Mouse (Mus musculus) kidney, adult 2 months (tissue): ENCODE measurements around the gene Best3.

Experiments used
- CTCF ChIP-seq: fragments of 200-500 bp; conservative IDR thresholded peaks from 2 replicates; pipeline ENCODE4 v1.5.1; 2011; ENCODE audit warnings: low read depth, mild to moderate bottlenecking, control low read depth, low read length, moderate library complexity, mixed read lengths; ENCODE audit not compliant: insufficient read depth, insufficient read length
- POLR2A ChIP-seq: fragments of 200-500 bp; IDR thresholded peaks from one replicate; pipeline ENCODE4 v1.6.1; 2011; ENCODE audit warnings: low read depth, low read length, control low read depth

DNA sequence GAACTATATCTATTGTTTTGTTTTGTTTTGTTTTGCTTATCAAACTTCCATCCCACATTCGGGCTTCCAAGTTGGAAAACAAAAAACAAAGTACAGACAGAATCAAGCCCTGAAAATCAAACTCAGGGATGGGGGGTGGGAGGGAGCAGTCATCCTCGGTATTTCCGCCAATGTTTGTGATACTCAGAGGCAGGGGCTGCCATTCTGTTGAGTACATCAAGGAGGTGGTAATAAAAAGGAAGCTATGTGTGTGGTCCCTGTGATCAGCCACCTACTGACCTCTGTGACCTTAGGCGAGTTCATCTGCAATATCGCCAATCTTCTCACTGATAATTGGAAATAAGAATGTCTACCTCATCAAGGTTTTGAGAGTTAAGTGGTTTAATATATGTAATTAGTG, 35.2 kb upstream of the Best3 start:
- no peak for TF ChIP-seq CTCF
- no peak for TF ChIP-seq POLR2A
